31 mouse cellular contexts compared by ENCODE assay signal in genomic region chr17:31422381-31422780, GRCm38 (mm10). TPM values are rescaled to one million over a fixed set of nuclear protein-coding genes. Genes with fewer than 3 reads are reported as not detected.
A peak's percentile ranks its signal among the peaks of the same experiment; 100 is the strongest.
DNase-seq lines count a peak whose midpoint lies in the region; ATAC-seq and TF ChIP-seq lines count a peak whose summit lies in the region.
"Had no signal": no experiment of that assay in that cellular context is flagged by ENCODE, and none has a peak within 500 bp of the region (broad histone marks: within the 10 kb centered on the region; RNA-seq: fewer than 3 reads in every experiment).

No protein-coding gene starts in this region.

- H3K9me3 ChIP-seq in E14TG2a.4 (ENCODE audit: low read length): no peaks in the 10 kb centered on the region
- H3K9me3 ChIP-seq: embryonic facial prominence, embryonic 12.5 days; embryonic facial prominence, embryonic 15.5 days; heart, embryonic 12.5 days; heart, embryonic 15.5 days; hindbrain, embryonic 12.5 days; hindbrain, embryonic 15.5 days had no signal

- no peaks in the 10 kb centered on the region for H3K36me3 ChIP-seq in E14TG2a.4 (ENCODE audit: insufficient read depth, low read length)
- H3K36me3 ChIP-seq: G1E; heart, embryonic 12.5 days; heart, embryonic 15.5 days had no signal

- DNase-seq in ES-CJ7 (ENCODE audit: low read depth, low spot score) (peak; percentile 66), ZHBTc4 (ENCODE audit: low read depth, low spot score) (peak; percentile 59)
- DNase-seq in spleen, adult 18-20 months: no peak
- no peak for DNase-seq in urinary bladder, adult 18-20 months (ENCODE audit: low spot score in 2 of 2)
- DNase-seq: adrenal gland, adult 8-10 months; adrenal gland, postnatal 25 days; cerebellum, adult 11-12 months; cerebellum, adult 8-10 months; cerebellum, postnatal 10 days; cerebellum, postnatal 36 days; embryo, embryonic 11 days; forebrain, postnatal 0 days; gastrocnemius, adult 2 months; gastrocnemius, postnatal 25 days; heart, adult 18-20 months; heart, postnatal 10 days; heart, postnatal 36 days; kidney, adult 18-20 months had no signal

- H3K27me3 ChIP-seq in E14TG2a.4 (ENCODE audit: insufficient read depth, low read length): no peaks in the 10 kb centered on the region
- H3K27me3 ChIP-seq: embryonic facial prominence, embryonic 12.5 days; embryonic facial prominence, embryonic 15.5 days; heart, embryonic 12.5 days; heart, embryonic 15.5 days; hindbrain, embryonic 12.5 days; hindbrain, embryonic 15.5 days had no signal

- peaks cover 91% of the 10 kb centered on the region for H3K4me1 ChIP-seq in E14TG2a.4 (replicated peaks; ENCODE audit: low read depth, low read length)

- no peak for TF ChIP-seq CTCF in E14TG2a.4 (conservative IDR thresholded peaks at IDR 0.05; ENCODE audit: low read length)

- no peak for ATAC-seq in monocyte, adult 5-6 weeks (replicated peaks; ENCODE audit: insufficient number of reproducible peaks, low FRiP score, low TSS enrichment, poor library complexity, severe bottlenecking)
- ATAC-seq: activated CD4-positive, CD25-positive, alpha-beta regulatory T cell, adult 4 months; CD4-positive, CD25-positive, alpha-beta regulatory T cell, adult 4 months; forebrain, embryonic 14.5 days; forebrain, postnatal 0 days; Patski had no signal

- 0 out of 2 replicates have a peak overlapping the region, but pooled peaks have one; percentile 11 for H3K4me3 ChIP-seq in E14TG2a.4 (replicated peaks; ENCODE audit: low read length)
- H3K4me3 ChIP-seq: embryonic facial prominence, embryonic 12.5 days; embryonic facial prominence, embryonic 15.5 days; gastrocnemius, adult 2 months; heart, embryonic 12.5 days; heart, embryonic 15.5 days; hindbrain, embryonic 12.5 days; hindbrain, embryonic 15.5 days had no signal

RNA-seq across cellular contexts. Expression of gene Pde9a, which starts 36.4 kb away (rescaled TPM):
- total RNA-seq in monocyte, adult 5-6 weeks (2017): not detected in 3 replicates

Comparison
In these comparisons a context has a peak if more than half of its experiments do, and no peak if none do; other contexts are left out.
1. DNase-seq: peak in ES-CJ7 (single experiment) and ZHBTc4 (single experiment); none in spleen, adult 18-20 months (0 of 2) and urinary bladder, adult 18-20 months (0 of 2).